Mouse (Mus musculus): ENCODE data around the gene Fbln5.

GRCm38 (mm10) chr12:101794458-101794857, 24.4 kb downstream of the Fbln5 start:
- TF ChIP-seq CTCF (IDR thresholded peaks at IDR 0.05; ENCODE audit: low read depth, low read length) (no peak), POLR2A (IDR thresholded peaks at IDR 0.05; ENCODE audit: insufficient read depth, low read length) (no peak), EP300 (IDR thresholded peaks at IDR 0.05; ENCODE audit: insufficient read depth, low read depth, low read length) (no peak)
